In the genomic region with DNA sequence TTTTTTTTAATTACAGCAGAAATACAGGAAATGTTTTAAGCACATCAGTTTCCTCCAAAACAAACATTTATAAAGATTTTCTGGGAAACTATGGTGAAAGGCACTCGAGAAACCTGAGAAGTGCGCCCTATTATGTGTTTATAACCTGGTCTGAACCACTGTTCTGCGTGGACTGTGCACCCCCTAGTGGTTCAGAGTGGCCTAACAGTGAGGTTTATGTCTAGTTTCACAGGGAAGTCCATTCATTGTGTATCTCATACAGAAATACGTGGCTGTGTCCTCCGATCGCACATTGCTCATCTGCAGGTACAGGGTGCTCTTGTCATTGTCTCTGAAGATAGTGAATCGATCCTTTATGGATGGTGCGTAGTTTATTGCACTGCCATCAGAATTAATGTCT, we compare ENCODE assay signal across 8 mouse cellular contexts.
A peak's percentile ranks its signal among the peaks of the same experiment; 100 is the strongest.
DNase-seq lines count a peak whose midpoint lies in the region; ATAC-seq and TF ChIP-seq lines count a peak whose summit lies in the region.
"Not testable (repeated sequence)": the region's sequence is repeated elsewhere in the genome, so short reads cannot be mapped to it uniquely, and the experiment has no call there.

No protein-coding gene starts in this region.

- TF ChIP-seq CTCF in hindbrain, postnatal 0 days (IDR thresholded peaks at IDR 0.05; ENCODE audit: low read depth) = peak; percentile 48

- H3K36me3 ChIP-seq in hindbrain, postnatal 0 days (ENCODE audit: insufficient read depth, low read length) = not testable (repeated sequence)

- H3K9ac ChIP-seq in hindbrain, postnatal 0 days (replicated peaks; ENCODE audit: low read length) = not testable (repeated sequence)

- H3K27me3 ChIP-seq in hindbrain, postnatal 0 days (ENCODE audit: insufficient read depth, low read length) = not testable (repeated sequence)

- WGBS in hindbrain, postnatal 0 days = 67% methylated on average over 8 of the region's 8 CpGs

- not testable (repeated sequence) for H3K4me1 ChIP-seq in hindbrain, postnatal 0 days (ENCODE audit: insufficient read depth, low read length)

- not testable (repeated sequence) for H3K27ac ChIP-seq in hindbrain, postnatal 0 days

- not testable (repeated sequence) for H3K9me3 ChIP-seq in hindbrain, postnatal 0 days (ENCODE audit: low read length)

- H3K4me2 ChIP-seq in hindbrain, postnatal 0 days (ENCODE audit: low read depth, low read length) = not testable (repeated sequence)

- not testable (repeated sequence) for H3K4me3 ChIP-seq in hindbrain, postnatal 0 days (ENCODE audit: low read length)

- not testable (repeated sequence) for ATAC-seq in hindbrain, postnatal 0 days

- DNase-seq in ES-CJ7 (ENCODE audit: low read depth, low spot score) = peak; percentile 32
- peak; percentile 63 for DNase-seq in adrenal gland, postnatal 10 days
- DNase-seq in embryo, embryonic 11 days = peak; percentile 2
- DNase-seq in hindbrain, postnatal 0 days (ENCODE audit: low spot score) = peak; percentile 11
- DNase-seq in kidney, postnatal 25 days = peak; percentile 47 to 77
- peak; percentile 27 for DNase-seq in lung, postnatal 36 days
- peak; percentile 13 for DNase-seq in ovary, postnatal 14 days (ENCODE audit: low spot score)
- peak; percentile 45 to 61 for DNase-seq in thymus, postnatal 36 days

Comparison
In these comparisons a context has a peak if more than half of its experiments do, and no peak if none do; other contexts are left out.
1. DNase-seq: peak in every context shown above with its lines; median percentile 63 in adrenal gland, postnatal 10 days; 62 in kidney, postnatal 25 days; 53 in thymus, postnatal 36 days; 32 in ES-CJ7; 27 in lung, postnatal 36 days; 13 in ovary, postnatal 14 days; 11 in hindbrain, postnatal 0 days; 2 in embryo, embryonic 11 days.